Mouse (Mus musculus) limb, embryonic 11.5 days (tissue): ENCODE measurements around the gene B3gnt6. TPM values are rescaled to one million over a fixed set of nuclear protein-coding genes. Genes with fewer than 3 reads are reported as not detected.
"Not testable (repeated sequence)": the region's sequence is repeated elsewhere in the genome, so short reads cannot be mapped to it uniquely, and the experiment has no call there.

Experiments used
- ATAC-seq: fragments of 200-750 bp; cut with Nextera tagmentation; 2 replicates; pipeline ENCODE4 v1.8.0; 2017; ENCODE audit warnings: low read depth; ENCODE audit not compliant: insufficient number of reproducible peaks, low FRiP score, low TSS enrichment
- DNase-seq: peaks from one replicate; pipeline ENCODE4 v3.0.0-alpha.2; 2015; ENCODE audit warnings: low spot score
- H3K27ac ChIP-seq: fragments of 300-500 bp; sonication (generic); replicated peaks from 2 replicates; pipeline ENCODE4 v1.5.1; 2014; ENCODE audit warnings: low read depth, mild to moderate bottlenecking, low read length
- H3K27me3 ChIP-seq: fragments of 300-500 bp; sonication (generic); 2 replicates; pipeline ENCODE4 v1.6.1; 2014; ENCODE audit warnings: mild to moderate bottlenecking, low read length, mixed read lengths; ENCODE audit not compliant: control insufficient read depth, insufficient read depth
- H3K36me3 ChIP-seq: fragments of 300-500 bp; sonication (generic); 2 replicates; pipeline ENCODE4 v1.6.1; 2014; ENCODE audit warnings: mild to moderate bottlenecking, low read length, moderate library complexity, mixed read lengths; ENCODE audit not compliant: control insufficient read depth, insufficient read depth
- H3K4me1 ChIP-seq: fragments of 300-500 bp; sonication (generic); 2 replicates; pipeline ENCODE4 v1.6.1; 2014; ENCODE audit warnings: low read length, mixed read lengths; ENCODE audit not compliant: control insufficient read depth, insufficient read depth
- H3K4me2 ChIP-seq: fragments of 300-500 bp; sonication (generic); 2 replicates; pipeline ENCODE4 v1.6.1; 2014; ENCODE audit warnings: low read depth, mild to moderate bottlenecking, moderate library complexity; ENCODE audit not compliant: severe bottlenecking
- H3K4me3 ChIP-seq: fragments of 300-500 bp; sonication (generic); 2 replicates; pipeline ENCODE4 v1.5.1; 2014; ENCODE audit warnings: low read depth, low read length
- H3K9ac ChIP-seq: fragments of 300-500 bp; sonication (generic); 2 replicates; pipeline ENCODE4 v1.6.1; 2014; ENCODE audit warnings: mild to moderate bottlenecking, low read length
- H3K9me3 ChIP-seq: fragments of 300-500 bp; sonication (generic); 2 replicates; pipeline ENCODE4 v1.6.1; 2016; ENCODE audit warnings: low read length; ENCODE audit not compliant: control insufficient read depth
- WGBS: fragments of 180-500 bp; shearing (Covaris S2); extraction: QIAGEN DNeasy Blood & Tissue Kit; methylation state at CpG from one replicate; pipeline ENCODE4 v1.1.7; 2014; 5-methylcytosine and 5-hydroxymethylcytosine counted together
- polyA plus RNA-seq: library from polyadenylated mRNA; unstranded; fragments of >200 nt; fragmentation: Nextera tagmentation; extraction: Ambion mirVana; gene quantifications from 2 replicates; pipeline ENCODE4 v1.2.1, GENCODE M21; 2014

Gene B3gnt6
- polyA plus RNA-seq, 1 experiment from 2014 or later, result not detected

DNA sequence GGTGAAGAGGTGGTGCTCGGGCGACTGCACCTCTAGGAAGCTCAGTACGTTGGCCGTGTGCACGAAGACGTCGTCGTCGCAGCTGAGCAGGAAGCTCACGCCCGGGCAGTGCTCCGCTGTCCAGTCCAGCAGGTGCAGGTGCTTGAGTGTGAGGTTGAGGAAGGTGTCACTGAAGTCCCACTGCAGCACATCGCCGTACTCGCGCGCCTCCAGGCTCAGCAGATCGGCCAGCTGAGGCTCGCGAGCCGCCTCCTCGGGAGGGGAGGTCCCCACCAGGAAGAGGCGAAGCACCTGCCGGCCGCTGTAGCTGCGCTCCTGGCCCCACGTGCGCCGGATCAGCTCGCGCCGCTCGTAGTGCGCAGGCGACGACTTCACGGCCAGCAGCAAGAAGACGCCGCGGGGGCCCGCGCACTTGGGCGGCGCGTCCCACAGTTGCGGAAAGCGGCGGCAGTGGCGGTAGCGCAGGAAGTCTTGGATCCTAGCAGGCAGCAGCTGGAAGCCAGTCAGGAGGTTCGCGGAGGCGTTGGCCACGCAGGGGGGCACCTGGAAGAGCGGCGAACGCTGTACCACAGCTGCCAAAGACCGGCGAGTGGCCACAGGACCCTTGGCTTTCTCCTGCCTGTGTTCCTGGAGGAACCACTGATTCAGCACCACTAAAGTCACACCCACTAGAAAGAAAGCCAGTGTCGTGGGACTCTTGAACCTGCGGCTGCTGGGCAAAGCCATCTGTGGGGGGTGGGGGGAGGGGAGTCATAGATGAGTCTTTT lies 5.1 kb downstream of the B3gnt6 start:
- H3K4me2 ChIP-seq, result peak overlapping the region; percentile 61
- H3K4me1 ChIP-seq, result peaks cover 11% of the 10 kb centered on the region
- H3K27ac ChIP-seq, result no peak overlapping the region
- DNase-seq (peak; percentile 52), ATAC-seq (peak; percentile 31; the same call in 1 of the 2 replicates)
- H3K27me3 ChIP-seq, result peaks cover 47% of the 10 kb centered on the region
- 3% methylated on average over 61 of the region's 61 CpGs for WGBS
- H3K4me3 ChIP-seq, result peak overlapping the region; percentile 28
- no peak overlapping the region for H3K9ac ChIP-seq
- H3K36me3 ChIP-seq, result no peaks in the 10 kb centered on the region
- H3K9me3 ChIP-seq, result no peaks in the 10 kb centered on the region

GRCm38 (mm10) chr7:98193515-98194025 lies 5.7 kb downstream of the B3gnt6 start:
- Histone ChIP-seq H3K4me3 (peak overlapping the region; percentile 28), H3K27me3 (peaks cover 47% of the 10 kb centered on the region), H3K9ac (no peak overlapping the region), H3K9me3 (no peaks in the 10 kb centered on the region), H3K27ac (no peak overlapping the region), H3K4me1 (peaks cover 11% of the 10 kb centered on the region), H3K36me3 (no peaks in the 10 kb centered on the region), H3K4me2 (peak overlapping the region; percentile 61)
- ATAC-seq (0 out of 2 replicates have a peak, but pooled peaks have one; percentile 17), DNase-seq (peak; percentile 51)
- 9% methylated on average over 36 of the region's 36 CpGs for WGBS

GRCm38 (mm10) chr7:98191571-98192250 lies 7.6 kb downstream of the B3gnt6 start:
- ATAC-seq, result no peak
- peak; percentile 57 for DNase-seq

DNA sequence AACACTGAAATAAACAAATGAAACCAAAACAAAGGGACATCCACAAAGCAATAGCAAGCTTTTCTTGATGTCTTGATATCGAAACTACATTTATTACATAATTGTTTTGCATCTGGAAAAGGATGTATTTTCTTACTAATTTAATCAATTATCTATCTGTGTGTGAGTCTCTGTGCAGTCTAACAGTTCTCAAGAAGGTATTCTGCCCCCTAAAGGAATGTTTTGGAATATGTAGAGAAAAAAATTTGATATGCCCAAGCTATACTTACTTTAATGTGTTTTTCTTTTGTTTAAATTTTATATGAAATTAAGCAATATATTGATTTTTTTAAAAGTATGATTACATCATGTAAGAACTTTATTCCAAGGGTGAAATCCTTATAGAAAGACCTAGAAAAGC lies 8.7 kb downstream of the B3gnt6 start:
- ATAC-seq (no peak), DNase-seq (no peak)
- Histone ChIP-seq H3K36me3 (no peaks in the 10 kb centered on the region), H3K9me3 (no peaks in the 10 kb centered on the region), H3K4me1 (peaks cover 11% of the 10 kb centered on the region), H3K4me2 (no peak overlapping the region), H3K27me3 (peaks cover 38% of the 10 kb centered on the region), H3K4me3 (no peak overlapping the region), H3K27ac (no peak overlapping the region), H3K9ac (no peak overlapping the region)
- WGBS, result 86% methylated on average over 1 of the region's 1 CpGs

More at GRCm38 (mm10) chr7:98191571-98192250, 7.6 kb downstream of the B3gnt6 start:
- 63% methylated on average over 17 of the region's 17 CpGs for WGBS
- H3K4me1 ChIP-seq, result peaks cover 11% of the 10 kb centered on the region
- no peak overlapping the region for H3K4me2 ChIP-seq
- H3K27me3 ChIP-seq, result peaks cover 47% of the 10 kb centered on the region
- H3K36me3 ChIP-seq, result no peaks in the 10 kb centered on the region
- no peak overlapping the region for H3K9ac ChIP-seq
- no peak overlapping the region for H3K4me3 ChIP-seq
- H3K9me3 ChIP-seq, result no peaks in the 10 kb centered on the region
- H3K27ac ChIP-seq, result no peak overlapping the region

DNA sequence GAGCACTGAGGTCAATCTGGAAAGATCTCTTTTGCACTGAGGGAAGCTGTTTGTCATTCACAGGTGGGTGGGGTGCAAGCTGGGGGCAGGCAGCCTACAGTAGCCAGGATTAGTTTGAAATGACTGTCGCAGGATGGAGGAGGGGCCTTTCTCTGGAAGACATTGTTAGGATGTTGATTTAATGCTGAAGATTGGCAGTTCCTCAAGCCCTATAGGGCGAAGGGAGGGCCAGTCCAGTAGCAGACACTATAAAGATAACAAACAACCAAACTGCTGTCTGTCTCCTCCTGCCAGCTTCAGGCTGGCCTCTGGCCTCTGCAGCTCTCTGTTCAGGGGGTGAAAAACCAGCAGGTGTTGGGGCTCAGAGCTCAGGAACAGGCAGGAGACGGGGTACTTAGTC lies 9.5 kb downstream of the B3gnt6 start:
- Histone ChIP-seq H3K4me1 (peaks cover 11% of the 10 kb centered on the region), H3K9ac (no peak overlapping the region), H3K27me3 (peaks cover 30% of the 10 kb centered on the region), H3K36me3 (no peaks in the 10 kb centered on the region), H3K9me3 (no peaks in the 10 kb centered on the region), H3K27ac (no peak overlapping the region), H3K4me3 (no peak overlapping the region), H3K4me2 (no peak overlapping the region)
- 35% methylated on average over 3 of the region's 3 CpGs for whole genome bisulfite sequencing
- ATAC-seq (no peak), DNase-seq (no peak)

- Histone ChIP-seq H3K27ac (no peak overlapping the region), H3K4me1 (peaks cover 3% of the 10 kb centered on the region), H3K4me3 (no peak overlapping the region), H3K4me2 (no peak overlapping the region), H3K27me3 (peaks cover 19% of the 10 kb centered on the region), H3K9ac (no peak overlapping the region), H3K9me3 (no peaks in the 10 kb centered on the region), H3K36me3 (no peaks in the 10 kb centered on the region)
- no peak for ATAC-seq
- WGBS, result 90% methylated on average over 2 of the region's 2 CpGs
- DNase-seq, result no peak
Observed at GRCm38 (mm10) chr7:98188680-98189079, 10.6 kb downstream of the B3gnt6 start.

DNA sequence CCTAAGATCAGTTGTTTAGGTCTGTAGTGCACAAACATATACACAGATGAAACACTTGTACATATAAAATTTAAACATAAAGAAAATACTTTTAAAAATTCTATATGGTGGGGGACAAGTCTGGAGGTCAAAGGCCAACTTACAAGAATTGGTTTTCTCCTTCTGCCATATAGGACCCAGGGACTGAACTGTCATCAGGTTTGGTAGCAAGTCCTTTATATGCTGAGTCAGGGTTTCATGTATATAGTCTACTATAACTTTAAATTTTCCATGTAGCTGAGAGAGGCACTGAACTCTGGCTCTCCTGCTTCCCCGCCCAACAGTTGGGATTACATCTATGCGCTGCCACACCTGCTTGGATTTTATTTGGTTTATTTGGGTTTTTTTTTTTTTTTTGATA lies 11.0 kb downstream of the B3gnt6 start:
- Histone ChIP-seq H3K4me3 (no peak overlapping the region), H3K9me3 (no peaks in the 10 kb centered on the region), H3K4me2 (no peak overlapping the region), H3K4me1 (no peaks in the 10 kb centered on the region), H3K27ac (no peak overlapping the region), H3K9ac (no peak overlapping the region), H3K36me3 (no peaks in the 10 kb centered on the region), H3K27me3 (peaks cover 15% of the 10 kb centered on the region)
- ATAC-seq (no peak), DNase-seq (no peak)
- WGBS, result 94% methylated on average over 2 of the region's 2 CpGs

DNA sequence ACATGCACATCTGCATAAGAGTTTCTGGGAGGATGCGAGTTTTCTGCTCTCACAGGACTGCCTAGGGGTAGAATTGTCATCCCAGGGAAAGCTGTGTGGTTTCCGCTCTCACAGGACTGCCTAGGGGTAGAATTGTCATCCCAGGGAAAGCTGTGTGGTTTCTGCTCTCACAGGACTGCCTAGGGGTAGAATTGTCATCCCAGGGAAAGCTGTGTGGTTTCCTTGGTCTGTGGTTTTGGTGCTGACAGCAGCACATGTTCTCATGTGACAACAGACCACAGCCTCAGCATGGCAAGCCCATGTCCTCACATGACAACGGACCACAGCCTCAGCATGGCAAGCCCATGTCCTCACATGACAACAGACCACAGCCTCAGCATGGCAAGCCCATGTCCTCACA lies 11.9 kb downstream of the B3gnt6 start:
- H3K9ac ChIP-seq, ATAC-seq, H3K4me3 ChIP-seq, H3K4me1 ChIP-seq, DNase-seq, H3K36me3 ChIP-seq, H3K4me2 ChIP-seq, H3K27me3 ChIP-seq, H3K9me3 ChIP-seq, H3K27ac ChIP-seq: not testable (repeated sequence)
- WGBS, result 80% methylated on average over 3 of the region's 3 CpGs
